Mouse (Mus musculus) gastrocnemius, adult 8-10 months (tissue): Measurements from ENCODE around the gene Nacc2. TPM values are rescaled to one million over a fixed set of nuclear protein-coding genes. Genes with fewer than 3 reads are reported as not detected.

Experiments used
- total RNA-seq, 4 experiments: library from RNA; stranded (reverse); gene quantifications; 2 replicates each; pipeline ENCODE4 v1.2.4; 2022

Gene Nacc2
- total RNA-seq, 4 experiments from 2014 or later = 20.9 to 25.5 (median 22.8) TPM

Other genes with a start within 250 kb of the Nacc2 start
- 10 to 100 TPM; 49.2 to 59.3 (median 51.8) TPM for gene Camsap1, start 139.9 kb downstream of the Nacc2 start, total RNA-seq
- 100 to 1,000 TPM; 223 to 283 (median 240) TPM for gene Ubac1, start 101.5 kb downstream of the Nacc2 start, total RNA-seq
- not detected for gene Lhx3, start 85.1 kb upstream of the Nacc2 start, total RNA-seq
- 1 to 10 TPM; 3.2 to 4.5 (median 3.3) TPM for gene Qsox2, start 114.3 kb upstream of the Nacc2 start, total RNA-seq
- not detected for gene Ccdc187, start 171.3 kb upstream of the Nacc2 start, total RNA-seq
- gene Gpsm1, start 192.3 kb upstream of the Nacc2 start, total RNA-seq = 1 to 10 TPM in 3 of 4 experiments, under 1 TPM in 1; 0.75 to 3.6 (median 1.6) TPM
- 10 to 100 TPM; 19.6 to 21.5 (median 20.6) TPM for gene Dnlz, start 228.9 kb upstream of the Nacc2 start, total RNA-seq
- gene Card9, start 237.7 kb upstream of the Nacc2 start, total RNA-seq = under 1 TPM; 0.22 to 0.51 (median 0.47) TPM